In genomic region chr7:27302172-27302571, GRCm38 (mm10) we compare ENCODE assay signal across 8 mouse cellular contexts. TPM values are rescaled to one million over a fixed set of nuclear protein-coding genes. Genes with fewer than 3 reads are reported as not detected.
DNase-seq lines count a peak whose midpoint lies in the region; TF ChIP-seq lines count a peak whose summit lies in the region.
"Had no signal": no experiment of that assay in that cellular context is flagged by ENCODE, and none has a peak within 500 bp of the region (broad histone marks: within the 10 kb centered on the region; RNA-seq: fewer than 3 reads in every experiment).

No protein-coding gene starts in this region.

- H3K4me3 ChIP-seq in ES-E14 (ENCODE audit: insufficient read depth in 1 of 2, low read depth in 1 of 2, low read length in 2 of 2, poor library complexity in 1 of 2, severe bottlenecking in 1 of 2) = no peak overlapping the region
- H3K4me3 ChIP-seq in layer of hippocampus, adult 2 months = no peak overlapping the region
- H3K4me3 ChIP-seq: limb, embryonic 12.5 days had no signal

- H3K9me3 ChIP-seq in ES-E14 (ENCODE audit: control insufficient read depth, insufficient read depth, low read depth, low read length) = no peaks in the 10 kb centered on the region

- H3K27ac ChIP-seq in ES-E14 (ENCODE audit: insufficient read depth, low read depth, low read length, poor library complexity, severe bottlenecking) = no peak overlapping the region; the same call in 1 of the 2 replicates
- no peak overlapping the region for H3K27ac ChIP-seq in layer of hippocampus, adult 2 months
- H3K27ac ChIP-seq: limb, embryonic 12.5 days had no signal

- DNase-seq in ES-E14 (ENCODE audit: low read depth, low spot score) = no peak
- DNase-seq in adrenal gland, adult 8-10 months = peak; percentile 50
- DNase-seq in embryo, embryonic 11.5 days (ENCODE audit: low read depth, low spot score) = peak; percentile 61
- peak; percentile 86 to 88 for DNase-seq in heart, postnatal 14 days
- peak; percentile 53 to 83 for DNase-seq in layer of hippocampus, adult 2 months (ENCODE audit: low spot score in 2 of 2)
- DNase-seq in lung, postnatal 36 days = peak; percentile 82
- DNase-seq in right cerebral cortex, postnatal 4 days = peak; percentile 78

- peak; percentile 100 for TF ChIP-seq CTCF in layer of hippocampus, adult 2 months (conservative IDR thresholded peaks at IDR 0.05)

- peak overlapping the region; percentile 35; the same call in 1 of the 2 replicates for H3K9ac ChIP-seq in ES-E14 (ENCODE audit: insufficient read depth, low read depth, low read length, poor library complexity, severe bottlenecking)
- H3K9ac ChIP-seq: limb, embryonic 12.5 days had no signal

- intact Hi-C loops in heart, postnatal 14 days (cut with DNase I) = no loop called here

- peaks cover 12% of the 10 kb centered on the region for H3K36me3 ChIP-seq in ES-E14 (ENCODE audit: control insufficient read depth, insufficient read depth, low read length, poor library complexity, severe bottlenecking)
- H3K36me3 ChIP-seq: limb, embryonic 12.5 days had no signal

- H3K4me1 ChIP-seq in ES-E14 (ENCODE audit: control insufficient read depth in 2 of 2, insufficient read depth in 2 of 2, low read length in 2 of 2, poor library complexity in 1 of 2) = peaks cover 8 to 15% of the 10 kb centered on the region in 2 experiments
- H3K4me1 ChIP-seq: limb, embryonic 12.5 days had no signal

- in situ Hi-C loops in ES-E14 (cut with MboI; ENCODE audit: low sequenced_read_pairs in 2 of 2, unreplicated experiment in 2 of 2) = no loop called here

TF ChIP-seq in ES-E14, 5 proteins besides CTCF, POLR2A, EP300 and RAD21:
- TF ChIP-seq ZNF384 (IDR thresholded peaks at IDR 0.05; ENCODE audit: low read depth, low read length) (no peak), ZC3H11A (IDR thresholded peaks at IDR 0.05; ENCODE audit: borderline replicate concordance, low read depth, low read length) (peak; percentile 46; the same call in 1 of the 2 replicates), HCFC1 (IDR thresholded peaks at IDR 0.05; ENCODE audit: borderline replicate concordance, insufficient read depth, low read length) (0 out of 2 replicates have a peak, but pooled peaks have one; percentile 18), CHD2 (IDR thresholded peaks at IDR 0.05; ENCODE audit: low read depth, low read length) (peak; percentile 52; the same call in 1 of the 2 replicates)

RNA-seq across cellular contexts. Expression of gene Ltbp4, which starts 35.3 kb away (rescaled TPM):
- total RNA-seq in ES-E14 (2012; rRNA removed) = 65.8 and 114 TPM in 2 replicates
- total RNA-seq in adrenal gland, adult 8-10 months (2022) = 100 to 1,000 TPM in 3 of 4 experiments, 10 to 100 TPM in 1; 90.9 to 117 (median 108) TPM
- total RNA-seq in heart, postnatal 14 days (2021) = 100 to 1,000 TPM; 354 to 358 TPM
- 10 to 100 TPM; 54.5 to 54.8 TPM for total RNA-seq in layer of hippocampus, adult 2 months (2021)

RNA-seq across cellular contexts. Expression of gene Numbl, which starts 43.9 kb away (rescaled TPM):
- 11.9 and 14.1 TPM in 2 replicates for total RNA-seq in ES-E14 (2012; rRNA removed)
- total RNA-seq in adrenal gland, adult 8-10 months (2022) = 10 to 100 TPM in 3 of 4 experiments, 1 to 10 TPM in 1; 8.9 to 16.2 (median 14.1) TPM
- total RNA-seq in heart, postnatal 14 days (2021) = 1 to 10 TPM; 7.9 to 8.5 TPM
- total RNA-seq in layer of hippocampus, adult 2 months (2021) = 100 to 1,000 TPM; 135 to 148 TPM

RNA-seq across cellular contexts. Expression of gene Shkbp1, which starts 53.6 kb away (rescaled TPM):
- total RNA-seq in ES-E14 (2012; rRNA removed) = 28.8 and 45.5 TPM in 2 replicates
- total RNA-seq in adrenal gland, adult 8-10 months (2022) = 10 to 100 TPM; 19.4 to 41.1 (median 29.7) TPM
- total RNA-seq in heart, postnatal 14 days (2021) = 1 to 10 TPM; 8.6 to 9.7 TPM
- total RNA-seq in layer of hippocampus, adult 2 months (2021) = 10 to 100 TPM; 29.4 to 42.9 TPM

RNA-seq across cellular contexts. Expression of gene Gm20479, which starts 55.0 kb away (rescaled TPM):
- total RNA-seq in ES-E14 (2012; rRNA removed) = 1.4 and 1.5 TPM in 2 replicates
- total RNA-seq in adrenal gland, adult 8-10 months (2022) = 1 to 10 TPM in 1 of 4 experiments, not detected in 3; 4.0 TPM
- total RNA-seq in heart, postnatal 14 days (2021) = under 1 TPM in 1 of 2 experiments, not detected in 1; 0.76 TPM
- total RNA-seq in layer of hippocampus, adult 2 months (2021) = not detected
